Mouse (Mus musculus) hindbrain, embryonic 16.5 days (tissue): ENCODE measurements at regions not wholly inside any gene's neighbourhood (a gene's known extent, or its start where the extent isn't known, plus 50 kb on each side); places are given as distances from the start of the nearest gene placed in this dataset.

ENCODE experiments used
- ATAC-seq: fragments of 200-750 bp; cut with Nextera tagmentation; 2 replicates; pipeline ENCODE4 v1.8.0; 2017; ENCODE audit warnings: moderate TSS enrichment, moderate library complexity
- H3K27ac ChIP-seq: fragments of 300-500 bp; sonication (generic); 2 replicates; pipeline ENCODE4 v1.5.1; 2014; ENCODE audit warnings: low read depth, mild to moderate bottlenecking, control low read depth, low read length, moderate library complexity
- H3K27me3 ChIP-seq: fragments of 300-500 bp; sonication (generic); replicated peaks from 2 replicates; pipeline ENCODE4 v1.6.1; 2014; ENCODE audit warnings: low read length; ENCODE audit not compliant: control insufficient read depth, insufficient read depth
- H3K36me3 ChIP-seq: fragments of 300-500 bp; sonication (generic); 2 replicates; pipeline ENCODE4 v1.6.1; 2014; ENCODE audit warnings: mild to moderate bottlenecking, low read length, moderate library complexity, mixed read lengths; ENCODE audit not compliant: control insufficient read depth, insufficient read depth
- H3K4me1 ChIP-seq: fragments of 300-500 bp; sonication (generic); 2 replicates; pipeline ENCODE4 v1.6.1; 2014; ENCODE audit warnings: low read depth, low read length; ENCODE audit not compliant: control insufficient read depth, insufficient read depth
- H3K4me2 ChIP-seq: fragments of 300-500 bp; sonication (generic); 2 replicates; pipeline ENCODE4 v1.6.1; 2014; ENCODE audit warnings: mild to moderate bottlenecking, low read length, control low read depth, moderate library complexity
- H3K4me3 ChIP-seq: fragments of 300-500 bp; sonication (generic); 2 replicates; pipeline ENCODE4 v1.5.1; 2014; ENCODE audit warnings: mild to moderate bottlenecking, low read length, control low read depth, moderate library complexity
- H3K9ac ChIP-seq: fragments of 300-500 bp; sonication (generic); 2 replicates; pipeline ENCODE4 v1.6.1; 2014; ENCODE audit warnings: low read depth, mild to moderate bottlenecking, control low read depth, low read length, moderate library complexity
- H3K9me3 ChIP-seq: fragments of 300-500 bp; sonication (generic); 2 replicates; pipeline ENCODE4 v1.6.1; 2014; ENCODE audit warnings: mild to moderate bottlenecking, low read length, moderate library complexity; ENCODE audit not compliant: control insufficient read depth
- WGBS: fragments of 180-500 bp; shearing (Covaris S2); extraction: QIAGEN DNeasy Blood & Tissue Kit; methylation state at CpG from one replicate; pipeline ENCODE4 v1.1.7; 2014; 5-methylcytosine and 5-hydroxymethylcytosine counted together

- H3K4me1 ChIP-seq: no peaks in the 10 kb centered on the region
- H3K4me2 ChIP-seq: no peak overlapping the region
- no peak overlapping the region for H3K4me3 ChIP-seq
- H3K36me3 ChIP-seq: no peaks in the 10 kb centered on the region
- H3K27me3 ChIP-seq: no peaks in the 10 kb centered on the region
- no peak overlapping the region for H3K9ac ChIP-seq
- no peak for ATAC-seq
- WGBS: 61% methylated on average over 2 of the region's 2 CpGs
- H3K27ac ChIP-seq: no peak overlapping the region
- H3K9me3 ChIP-seq: no peaks in the 10 kb centered on the region
Observed at GRCm38 (mm10) chr12:46138646-46139045, 680.1 kb downstream of the Nova1 start.

- no peak overlapping the region for H3K4me3 ChIP-seq
- H3K27ac ChIP-seq: no peak overlapping the region
- H3K9ac ChIP-seq: no peak overlapping the region
- H3K36me3 ChIP-seq: no peaks in the 10 kb centered on the region
- WGBS: 50% methylated on average over 1 of the region's 1 CpGs
- no peaks in the 10 kb centered on the region for H3K9me3 ChIP-seq
- H3K27me3 ChIP-seq: no peaks in the 10 kb centered on the region
- no peak overlapping the region for H3K4me2 ChIP-seq
- no peaks in the 10 kb centered on the region for H3K4me1 ChIP-seq
- ATAC-seq: no peak
Observed at GRCm38 (mm10) chr12:46125867-46126266, 692.9 kb downstream of the Nova1 start.

DNA sequence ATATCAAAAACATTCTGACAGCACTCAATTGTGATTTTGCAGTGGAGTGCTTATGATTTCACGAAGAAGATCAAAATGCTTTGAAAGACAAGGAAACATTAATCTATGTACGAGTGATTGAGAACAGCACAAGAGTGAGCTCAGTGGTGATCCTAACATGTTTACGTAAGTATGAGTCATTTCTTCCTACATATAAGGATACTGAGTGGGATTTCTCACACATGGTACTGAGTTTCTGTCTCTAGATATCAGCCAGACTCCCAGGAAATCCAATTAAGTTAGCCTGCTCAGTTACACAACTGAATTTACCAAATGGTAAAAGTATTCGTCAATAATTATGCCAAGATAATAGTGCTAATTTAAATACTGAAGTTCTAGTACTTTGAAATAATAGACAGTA, 707.4 kb downstream of the Nova1 start:
- no peak for ATAC-seq
- Histone ChIP-seq H3K27ac (no peak overlapping the region), H3K9me3 (no peaks in the 10 kb centered on the region; the same call in 1 of the 2 replicates), H3K27me3 (no peaks in the 10 kb centered on the region), H3K4me2 (no peak overlapping the region), H3K4me1 (no peaks in the 10 kb centered on the region), H3K9ac (no peak overlapping the region), H3K4me3 (no peak overlapping the region), H3K36me3 (no peaks in the 10 kb centered on the region)
- 89% methylated on average over 4 of the region's 4 CpGs for WGBS

DNA sequence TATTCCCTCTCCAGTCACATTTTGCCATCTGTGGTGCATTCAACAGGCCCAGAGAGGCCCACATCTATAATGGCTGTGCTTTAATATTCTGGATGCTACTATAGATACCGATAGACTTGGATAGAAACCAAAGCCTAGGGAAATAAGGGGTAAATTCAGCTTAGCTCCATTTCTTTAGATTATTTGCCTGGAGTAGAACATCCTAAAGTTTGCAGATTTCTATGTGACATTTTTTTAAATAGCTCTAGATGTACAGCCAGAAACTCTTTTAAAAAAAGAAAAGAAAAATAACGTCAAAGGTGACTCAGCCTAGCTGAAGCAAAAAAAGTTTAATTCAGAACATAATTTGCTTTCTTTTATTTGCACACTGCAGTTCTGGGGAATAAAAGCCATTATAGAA, 735.4 kb downstream of the Nova1 start:
- no peak overlapping the region for H3K4me3 ChIP-seq
- no peaks in the 10 kb centered on the region for H3K27me3 ChIP-seq
- 70% methylated on average over 2 of the region's 2 CpGs for WGBS
- no peak overlapping the region for H3K4me2 ChIP-seq
- no peaks in the 10 kb centered on the region for H3K36me3 ChIP-seq
- no peaks in the 10 kb centered on the region for H3K9me3 ChIP-seq
- ATAC-seq: no peak
- no peak overlapping the region for H3K27ac ChIP-seq
- H3K9ac ChIP-seq: no peak overlapping the region
- no peaks in the 10 kb centered on the region for H3K4me1 ChIP-seq

- H3K9me3 ChIP-seq: no peaks in the 10 kb centered on the region
- peak overlapping the region; percentile 51; the same call in 1 of the 2 replicates for H3K27ac ChIP-seq
- no peak overlapping the region for H3K9ac ChIP-seq
- no peaks in the 10 kb centered on the region for H3K36me3 ChIP-seq
- H3K4me1 ChIP-seq: no peaks in the 10 kb centered on the region
- 52% methylated on average over 11 of the region's 11 CpGs for WGBS
- H3K27me3 ChIP-seq: no peaks in the 10 kb centered on the region
- ATAC-seq: peak; percentile 69; the same call in 1 of the 2 replicates
- no peak overlapping the region for H3K4me2 ChIP-seq
- H3K4me3 ChIP-seq: no peak overlapping the region
Observed at GRCm38 (mm10) chr12:46075789-46076217, 742.9 kb downstream of the Nova1 start.

- WGBS: 71% methylated on average over 5 of the region's 5 CpGs
- no peak for ATAC-seq
- H3K27ac ChIP-seq: peak overlapping the region; percentile 51; the same call in 1 of the 2 replicates
Observed at GRCm38 (mm10) chr12:46075355-46075754, 743.4 kb downstream of the Nova1 start.

DNA sequence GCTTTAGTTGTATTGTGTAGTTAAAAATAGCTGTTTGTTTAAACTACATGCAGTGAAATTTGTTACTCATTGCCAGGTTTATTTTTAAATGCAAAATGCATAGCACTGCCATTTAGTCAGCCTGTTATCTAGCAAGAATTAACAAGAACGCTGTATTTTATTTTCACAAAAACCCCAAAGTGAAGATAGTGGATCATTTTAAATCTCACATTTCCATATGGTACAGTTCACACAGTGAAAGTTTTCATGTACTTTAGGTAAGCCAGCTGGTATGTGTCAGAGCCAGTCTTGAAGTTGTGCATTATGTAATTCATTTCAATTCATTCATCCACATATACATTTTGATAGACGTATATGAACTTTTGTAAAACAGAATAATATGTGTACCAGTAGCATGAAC, 751.8 kb downstream of the Nova1 start:
- no peak for ATAC-seq
- no peak overlapping the region for H3K9ac ChIP-seq
- no peak overlapping the region for H3K27ac ChIP-seq
- H3K4me3 ChIP-seq: no peak overlapping the region
- no peaks in the 10 kb centered on the region for H3K36me3 ChIP-seq
- no peaks in the 10 kb centered on the region for H3K4me1 ChIP-seq
- WGBS: 89% methylated on average over 2 of the region's 2 CpGs
- H3K4me2 ChIP-seq: no peak overlapping the region
- no peaks in the 10 kb centered on the region for H3K27me3 ChIP-seq
- no peaks in the 10 kb centered on the region for H3K9me3 ChIP-seq

More at GRCm38 (mm10) chr12:46075355-46075754, 743.4 kb downstream of the Nova1 start:
- H3K9me3 ChIP-seq: no peaks in the 10 kb centered on the region
- no peak overlapping the region for H3K4me2 ChIP-seq
- no peaks in the 10 kb centered on the region for H3K36me3 ChIP-seq
- H3K27me3 ChIP-seq: no peaks in the 10 kb centered on the region
- no peaks in the 10 kb centered on the region for H3K4me1 ChIP-seq
- no peak overlapping the region for H3K9ac ChIP-seq
- H3K4me3 ChIP-seq: no peak overlapping the region

DNA sequence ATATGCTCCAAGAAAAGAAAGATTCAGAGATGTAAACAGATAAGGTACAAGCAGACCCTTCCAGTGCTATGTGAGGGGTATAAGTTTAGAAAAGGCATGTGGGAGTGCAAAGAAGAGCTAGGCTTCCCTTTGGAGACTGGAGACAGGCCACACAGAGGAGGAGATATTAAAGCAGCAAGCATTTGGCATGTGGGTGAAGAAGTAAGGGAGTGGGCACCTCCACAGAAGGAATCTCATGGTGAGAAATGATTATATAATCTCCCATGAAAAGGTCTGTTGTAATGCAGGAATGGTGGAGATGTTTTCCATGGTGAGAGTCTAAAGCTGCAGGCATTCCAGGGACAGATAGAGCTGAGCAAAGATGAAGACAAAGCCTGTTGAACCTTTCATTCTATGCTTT, 778.1 kb downstream of the Nova1 start:
- H3K9me3 ChIP-seq: no peaks in the 10 kb centered on the region
- no peak overlapping the region for H3K27ac ChIP-seq
- no peaks in the 10 kb centered on the region for H3K36me3 ChIP-seq
- no peak for ATAC-seq
- H3K4me1 ChIP-seq: no peaks in the 10 kb centered on the region
- no peak overlapping the region for H3K4me2 ChIP-seq
- H3K9ac ChIP-seq: no peak overlapping the region
- no peaks in the 10 kb centered on the region for H3K27me3 ChIP-seq
- H3K4me3 ChIP-seq: no peak overlapping the region

DNA sequence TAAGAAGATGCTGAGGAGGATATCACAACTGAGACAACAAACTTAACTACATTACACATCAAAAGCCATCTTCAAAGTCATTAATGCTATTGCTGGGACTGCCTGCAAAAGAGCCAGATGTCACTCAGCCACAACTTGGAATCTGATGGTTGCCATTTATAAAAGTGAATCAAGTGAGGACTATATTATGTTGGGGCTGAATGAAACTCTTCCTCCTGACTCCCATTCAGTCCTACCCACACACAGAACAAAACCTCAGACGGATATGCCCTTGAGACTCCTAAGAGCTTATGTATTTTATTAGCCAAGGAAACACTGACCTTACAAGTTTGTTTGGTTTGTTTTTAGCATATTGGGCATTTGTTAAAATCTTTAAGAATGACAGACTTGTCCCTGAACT, 778.5 kb downstream of the Nova1 start:
- no peak overlapping the region for H3K27ac ChIP-seq
- H3K4me3 ChIP-seq: no peak overlapping the region
- H3K9ac ChIP-seq: no peak overlapping the region
- WGBS: 72% methylated on average over 1 of the region's 1 CpGs
- H3K4me1 ChIP-seq: no peaks in the 10 kb centered on the region
- H3K27me3 ChIP-seq: no peaks in the 10 kb centered on the region
- H3K36me3 ChIP-seq: no peaks in the 10 kb centered on the region
- no peak for ATAC-seq
- H3K9me3 ChIP-seq: no peaks in the 10 kb centered on the region
- no peak overlapping the region for H3K4me2 ChIP-seq

- H3K9me3 ChIP-seq: no peaks in the 10 kb centered on the region
- H3K4me2 ChIP-seq: no peak overlapping the region
- no peaks in the 10 kb centered on the region for H3K36me3 ChIP-seq
- no peaks in the 10 kb centered on the region for H3K4me1 ChIP-seq
- no peak for ATAC-seq
- no peak overlapping the region for H3K27ac ChIP-seq
- H3K4me3 ChIP-seq: no peak overlapping the region
- no peak overlapping the region for H3K9ac ChIP-seq
- 64% methylated on average over 3 of the region's 3 CpGs for WGBS
- no peaks in the 10 kb centered on the region for H3K27me3 ChIP-seq
Observed at GRCm38 (mm10) chr12:46036540-46037094, 782.1 kb downstream of the Nova1 start.
